Mouse (Mus musculus): ENCODE data around the gene Nosip.
A peak's percentile ranks its signal among the peaks of the same experiment; 100 is the strongest.
"Not testable (repeated sequence)": the region's sequence is repeated elsewhere in the genome, so short reads cannot be mapped to it uniquely, and the experiment has no call there.

Gene Nosip

GRCm38 (mm10) chr7:45062239-45062835 is at the start of gene Nosip, which contains the start of gene Prrg2:
Gene Nosip, plus strand, starts transcription at chr7:45062429.
Gene Prrg2, minus strand, starts transcription at chr7:45062677.
- peak; percentile 92 to 95 for DNase-seq (ENCODE audit: low read depth in 2 of 2, low spot score in 2 of 2)

DNA sequence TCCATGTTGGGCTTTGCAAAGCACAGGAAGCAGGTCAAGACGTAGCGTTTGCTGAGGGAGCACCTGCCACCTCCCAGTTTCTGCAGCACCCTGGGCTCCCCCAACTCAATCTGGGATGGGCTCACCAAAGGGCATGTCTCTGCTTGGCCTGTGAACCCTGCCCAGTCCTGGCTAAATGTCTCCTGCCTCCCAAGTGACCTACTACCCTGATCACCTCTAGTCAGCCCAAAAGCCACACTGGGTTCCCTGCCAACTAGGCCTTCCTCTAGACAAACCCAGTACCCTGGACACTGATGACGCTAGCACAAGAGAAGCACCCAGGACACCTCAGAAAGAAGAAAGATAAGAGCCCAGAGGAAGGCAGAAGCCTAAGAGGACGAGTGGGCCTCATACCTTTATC is 49.4 kb upstream of the Nosip start:
- no peak for DNase-seq (ENCODE audit: low read depth in 2 of 2, low spot score in 2 of 2)

GRCm38 (mm10) chr7:45013366-45014095 is 48.7 kb upstream of the Nosip start:
- DNase-seq (ENCODE audit: low read depth in 2 of 2, low spot score in 2 of 2), result no peak

DNA sequence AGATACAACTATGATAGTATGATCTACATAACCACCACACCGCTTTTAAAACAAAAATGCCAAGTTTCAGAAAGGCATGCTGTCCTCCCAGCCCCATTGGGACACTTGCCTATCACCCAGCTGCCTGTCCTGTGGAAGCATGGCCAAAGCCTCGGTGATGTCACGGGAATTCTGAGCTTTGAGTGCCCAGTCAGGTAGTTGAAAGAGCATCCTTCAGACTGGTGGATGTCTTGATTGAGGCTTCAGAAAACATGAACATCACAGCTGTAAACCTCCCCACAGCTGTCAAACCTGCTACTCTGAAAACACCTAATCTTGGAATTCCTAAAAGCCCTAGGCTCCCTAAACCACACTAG is 48.2 kb upstream of the Nosip start:
- DNase-seq (ENCODE audit: low read depth in 2 of 2, low spot score in 2 of 2), result no peak

- peak in 1 of 2 experiments; percentile 10 for DNase-seq (ENCODE audit: low read depth in 2 of 2, low spot score in 2 of 2)
These were observed 46.8 kb upstream of the Nosip start for GRCm38 (mm10) chr7:45015344-45015956.

- peak; percentile 97 to 98 for DNase-seq (ENCODE audit: low read depth in 2 of 2, low spot score in 2 of 2)
These were observed 46.1 kb upstream of the Nosip start, which contains the start of gene Scaf1 for GRCm38 (mm10) chr7:45015957-45016612. Gene Scaf1, minus strand, starts transcription at chr7:45016363.

GRCm38 (mm10) chr7:45016761-45017160 is 45.5 kb upstream of the Nosip start:
- DNase-seq (ENCODE audit: low read depth in 2 of 2, low spot score in 2 of 2), result no peak

DNA sequence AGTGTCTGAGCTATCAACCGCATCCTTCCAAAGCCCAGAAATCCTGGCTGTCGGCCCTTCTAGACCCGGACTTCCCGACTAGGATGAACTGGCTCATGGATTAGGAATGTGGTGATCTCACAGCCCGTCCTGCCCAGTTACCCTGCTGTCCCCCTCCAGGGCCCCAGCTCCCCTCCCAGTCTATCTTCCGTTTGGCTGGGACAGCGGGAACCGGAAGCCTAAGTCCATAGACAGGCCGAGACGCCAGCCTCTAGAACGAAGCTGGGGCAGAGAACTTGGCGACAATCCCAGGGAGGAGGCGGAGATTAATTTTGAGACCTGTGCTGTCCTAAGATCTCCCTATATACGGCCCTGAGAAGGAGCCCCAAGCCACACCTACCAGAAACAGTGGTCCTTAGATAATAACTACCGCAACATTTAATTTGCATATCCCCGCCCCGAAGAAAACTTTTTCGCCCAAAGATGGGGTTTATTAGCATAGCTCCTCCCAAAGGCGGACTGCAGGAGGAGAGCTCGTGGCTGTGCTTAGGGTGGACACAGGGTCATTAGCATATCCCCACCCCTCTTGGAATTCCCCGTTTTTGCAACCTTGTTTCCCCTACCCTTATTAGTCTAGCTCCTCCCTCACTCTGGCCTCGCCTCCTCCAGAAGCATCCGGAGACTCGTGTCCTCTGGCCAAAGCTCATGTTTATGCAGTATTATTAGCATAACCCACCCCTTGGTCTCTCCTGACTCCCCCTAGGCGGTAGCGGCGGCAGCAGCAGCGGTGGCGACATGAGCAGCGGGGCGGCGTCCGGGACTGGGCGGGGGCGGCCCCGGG is 44.8 kb upstream of the Nosip start, which contains the start of gene Rras:
TSS of gene Rras (plus strand) at position 720 of the 820 bp plus-strand sequence.
- DNase-seq (ENCODE audit: low read depth in 2 of 2, low spot score in 2 of 2), result peak; percentile 84 to 87

DNA sequence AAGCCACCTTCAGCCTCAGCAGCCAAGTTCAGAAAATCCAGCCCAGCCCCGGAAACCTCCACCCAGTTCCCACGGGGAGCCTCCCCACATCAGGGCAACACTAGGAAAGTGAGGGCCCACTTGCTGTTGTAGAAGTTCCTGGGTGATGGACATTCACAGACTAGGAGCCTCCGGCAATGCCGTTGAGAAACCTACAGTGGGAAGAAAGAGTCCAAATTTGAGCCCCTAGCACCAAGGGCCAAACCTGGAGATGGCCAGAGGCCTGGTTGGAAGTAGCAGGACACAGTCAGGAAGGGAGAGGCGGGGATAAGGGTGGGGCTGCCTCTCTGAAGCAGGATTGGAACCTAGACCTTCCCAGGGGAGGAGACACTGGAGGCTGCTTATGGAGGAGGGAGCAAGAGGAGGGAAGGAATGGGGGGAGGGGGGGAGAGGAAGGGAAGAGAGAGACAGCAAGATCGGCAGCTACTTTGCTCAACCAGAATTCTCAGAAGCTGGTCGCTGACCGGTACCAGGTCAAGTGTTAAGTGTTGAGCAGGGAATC is 43.1 kb upstream of the Nosip start:
- DNase-seq (ENCODE audit: low read depth in 2 of 2, low spot score in 2 of 2), result peak in 1 of 2 experiments; percentile 15

DNA sequence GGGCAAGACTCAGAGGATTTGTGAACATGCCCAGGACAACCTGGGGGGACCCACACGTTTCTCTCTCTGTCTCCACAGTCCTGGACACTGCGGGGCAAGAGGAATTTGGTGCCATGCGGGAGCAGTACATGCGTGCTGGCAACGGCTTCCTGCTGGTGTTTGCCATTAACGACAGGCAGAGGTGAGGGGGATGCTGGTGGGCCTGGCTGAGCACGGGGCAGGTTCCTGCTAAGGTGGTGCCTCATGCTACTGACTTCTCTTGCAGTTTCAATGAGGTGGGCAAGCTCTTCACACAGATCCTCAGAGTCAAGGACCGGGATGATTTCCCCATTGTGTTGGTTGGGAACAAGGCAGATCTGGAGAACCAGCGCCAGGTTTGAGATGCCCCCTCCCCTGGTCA is 42.0 kb upstream of the Nosip start:
- DNase-seq (ENCODE audit: low read depth in 2 of 2, low spot score in 2 of 2), result no peak

- not testable (repeated sequence) for DNase-seq (ENCODE audit: low read depth in 2 of 2, low spot score in 2 of 2)
These were observed 38.5 kb upstream of the Nosip start for GRCm38 (mm10) chr7:45023711-45024110.

- DNase-seq (ENCODE audit: low read depth in 2 of 2, low spot score in 2 of 2), result no peak
These were observed 37.7 kb upstream of the Nosip start for GRCm38 (mm10) chr7:45024281-45025248.

- DNase-seq (ENCODE audit: low read depth in 2 of 2, low spot score in 2 of 2), result no peak
These were observed 36.5 kb upstream of the Nosip start for GRCm38 (mm10) chr7:45025601-45026220.

DNA sequence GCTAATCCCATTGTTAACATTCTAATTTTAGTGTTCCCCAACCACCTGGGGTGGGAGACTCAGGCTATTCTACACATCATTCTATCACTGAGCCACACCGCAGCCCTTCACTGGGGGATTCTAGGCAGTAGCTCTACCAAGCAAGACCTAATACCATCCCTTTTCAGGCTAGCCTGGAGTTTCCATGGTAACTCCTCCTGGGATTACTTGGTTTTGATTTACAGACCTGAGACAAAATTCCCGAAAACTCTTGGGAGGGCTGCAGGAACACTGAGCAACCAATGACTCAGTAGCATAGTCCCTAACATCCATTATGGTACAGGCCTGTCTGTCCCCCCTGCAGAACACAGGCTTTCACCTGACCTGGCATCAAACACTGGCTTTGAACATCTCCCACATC is 36.0 kb upstream of the Nosip start:
- no peak for DNase-seq (ENCODE audit: low read depth in 2 of 2, low spot score in 2 of 2)

GRCm38 (mm10) chr7:45027761-45028160 is 34.5 kb upstream of the Nosip start:
- no peak for DNase-seq (ENCODE audit: low read depth in 2 of 2, low spot score in 2 of 2)

GRCm38 (mm10) chr7:45028351-45028750 is 33.9 kb upstream of the Nosip start:
- DNase-seq (ENCODE audit: low read depth in 2 of 2, low spot score in 2 of 2), result no peak

GRCm38 (mm10) chr7:45029995-45030394 is 32.2 kb upstream of the Nosip start:
- no peak for DNase-seq (ENCODE audit: low read depth in 2 of 2, low spot score in 2 of 2)

- no peak for DNase-seq (ENCODE audit: low read depth in 2 of 2, low spot score in 2 of 2)
These were observed 31.4 kb upstream of the Nosip start for GRCm38 (mm10) chr7:45030857-45031256.

Measured in CD8-positive naive resting alpha-beta T cell, adult 2 months (primary cell).